Mouse (Mus musculus): ENCODE data around the gene Creb3l2. TPM values are rescaled to one million over a fixed set of nuclear protein-coding genes. Genes with fewer than 3 reads are reported as not detected.

Creb3l2 gene
- polyA plus RNA-seq, 1 experiment from 2014 or later, result 9.4 TPM

- Histone ChIP-seq H3K4me2 (replicated peaks) (peak overlapping the region; percentile 90), H3K27ac (no peak overlapping the region), H3K9ac (0 out of 2 replicates have a peak overlapping the region, but pooled peaks have one; percentile 79), H3K4me3 (peak overlapping the region; percentile 77), H3K27me3 (replicated peaks) (no peaks in the 10 kb centered on the region), H3K4me1 (peaks cover 8% of the 10 kb centered on the region; the same call in 1 of the 2 replicates), H3K36me3 (no peaks in the 10 kb centered on the region), H3K9me3 (no peaks in the 10 kb centered on the region)
- 58% methylated on average over 13 of the region's 13 CpGs for WGBS
- ATAC-seq (ENCODE audit: low FRiP score, low read depth), result no peak
Observed at GRCm38 (mm10) chr6:37439676-37440490, 2.1 kb downstream of the Creb3l2 start.

- Histone ChIP-seq H3K27ac (no peak overlapping the region), H3K9me3 (no peaks in the 10 kb centered on the region), H3K4me2 (replicated peaks) (no peak overlapping the region; the same call in 1 of the 2 replicates), H3K9ac (no peak overlapping the region), H3K36me3 (no peaks in the 10 kb centered on the region), H3K27me3 (replicated peaks) (no peaks in the 10 kb centered on the region), H3K4me3 (no peak overlapping the region), H3K4me1 (peaks cover 8% of the 10 kb centered on the region; the same call in 1 of the 2 replicates)
- 93% methylated on average over 3 of the region's 3 CpGs for WGBS
- no peak for ATAC-seq (ENCODE audit: low FRiP score, low read depth)
Observed at GRCm38 (mm10) chr6:37438510-37438909, 3.4 kb downstream of the Creb3l2 start.

DNA sequence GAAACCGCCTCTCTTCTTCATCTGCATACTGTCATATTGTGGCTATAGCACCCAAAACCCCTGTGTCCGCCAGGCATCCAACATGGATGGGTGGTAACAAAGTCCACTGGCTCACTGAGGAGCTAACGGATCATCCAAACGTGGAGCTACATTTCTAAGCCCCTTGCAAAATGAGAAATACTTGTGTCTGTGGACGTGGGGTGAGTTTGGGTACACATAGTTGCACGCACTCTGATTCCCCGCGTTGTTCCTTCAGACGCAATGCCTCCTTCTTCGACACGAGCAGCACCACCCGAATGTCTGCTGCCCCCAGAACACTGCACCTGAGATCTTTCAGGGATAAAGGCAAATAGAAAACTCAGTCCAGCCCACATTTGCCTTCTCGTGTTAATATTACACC, 4.9 kb downstream of the Creb3l2 start:
- Histone ChIP-seq H3K9ac (no peak overlapping the region), H3K36me3 (no peaks in the 10 kb centered on the region), H3K4me2 (replicated peaks) (no peak overlapping the region), H3K4me3 (no peak overlapping the region), H3K27me3 (replicated peaks) (no peaks in the 10 kb centered on the region), H3K27ac (no peak overlapping the region), H3K9me3 (no peaks in the 10 kb centered on the region), H3K4me1 (0 out of 2 replicates have a peak, but pooled peaks cover 4% of the 10 kb centered on the region)
- ATAC-seq (ENCODE audit: low FRiP score, low read depth), result no peak
- 90% methylated on average over 13 of the region's 13 CpGs for WGBS

DNA sequence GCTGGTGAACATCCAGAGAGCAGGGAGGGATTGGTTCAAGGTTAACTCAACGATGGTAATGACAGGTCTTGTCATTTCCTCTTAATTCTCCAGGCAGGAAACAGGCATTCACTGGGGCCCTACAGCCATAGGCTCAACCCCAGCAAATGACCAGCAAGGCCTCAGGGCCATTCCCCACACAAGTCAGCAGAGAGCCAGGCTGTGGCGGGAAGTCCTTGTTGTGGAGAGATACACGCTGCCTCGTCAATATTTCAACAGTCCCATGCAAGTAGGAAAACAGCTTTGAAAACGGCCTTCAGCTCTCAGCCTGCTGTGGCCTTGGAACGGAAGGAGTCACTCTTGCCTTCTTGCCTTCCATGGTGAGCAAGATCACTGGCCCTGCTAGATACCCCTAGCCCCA, 6.6 kb downstream of the Creb3l2 start:
- Histone ChIP-seq H3K9ac (no peak overlapping the region), H3K4me2 (replicated peaks) (no peak overlapping the region), H3K27ac (no peak overlapping the region), H3K36me3 (no peaks in the 10 kb centered on the region), H3K27me3 (replicated peaks) (no peaks in the 10 kb centered on the region), H3K9me3 (no peaks in the 10 kb centered on the region), H3K4me3 (no peak overlapping the region), H3K4me1 (no peaks in the 10 kb centered on the region; the same call in 1 of the 2 replicates)
- 82% methylated on average over 6 of the region's 6 CpGs for WGBS
- no peak for ATAC-seq (ENCODE audit: low FRiP score, low read depth)

GRCm38 (mm10) chr6:37429849-37430470, 12.0 kb downstream of the Creb3l2 start:
- H3K4me1 ChIP-seq, result peaks cover 5% of the 10 kb centered on the region
- no peak overlapping the region for H3K27ac ChIP-seq
- H3K36me3 ChIP-seq, result no peaks in the 10 kb centered on the region
- H3K9ac ChIP-seq, result no peak overlapping the region
- no peaks in the 10 kb centered on the region for H3K9me3 ChIP-seq
- H3K27me3 ChIP-seq (replicated peaks), result no peaks in the 10 kb centered on the region
- no peak for ATAC-seq (ENCODE audit: low FRiP score, low read depth)
- WGBS, result 90% methylated on average over 3 of the region's 3 CpGs
- H3K4me2 ChIP-seq (replicated peaks), result no peak overlapping the region
- H3K4me3 ChIP-seq, result no peak overlapping the region

DNA sequence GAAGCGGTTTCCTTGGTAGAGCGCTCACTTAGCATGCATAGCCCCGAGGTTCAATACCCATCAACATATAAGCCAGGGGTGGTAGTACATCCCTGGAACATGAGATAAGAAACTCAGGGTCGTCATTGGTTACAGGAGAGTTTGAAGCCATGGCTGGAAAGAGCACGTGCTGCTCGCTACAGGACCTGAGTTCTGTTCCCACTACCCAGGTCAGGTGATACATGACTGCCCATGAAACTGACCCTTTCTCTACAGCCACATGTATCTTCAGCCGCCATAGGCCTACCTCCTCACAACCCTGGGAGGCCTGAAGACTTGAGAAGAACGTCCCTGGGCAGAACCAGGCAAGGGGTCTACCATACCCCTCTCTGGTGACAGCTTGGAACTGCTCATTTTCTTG, 13.0 kb downstream of the Creb3l2 start:
- peaks cover 5% of the 10 kb centered on the region for H3K4me1 ChIP-seq
- no peak overlapping the region for H3K4me2 ChIP-seq (replicated peaks)
- no peak overlapping the region for H3K9ac ChIP-seq
- no peak overlapping the region for H3K4me3 ChIP-seq
- H3K36me3 ChIP-seq, result no peaks in the 10 kb centered on the region
- no peak overlapping the region for H3K27ac ChIP-seq
- no peaks in the 10 kb centered on the region for H3K27me3 ChIP-seq (replicated peaks)
- H3K9me3 ChIP-seq, result no peaks in the 10 kb centered on the region
- ATAC-seq (ENCODE audit: low FRiP score, low read depth), result no peak
- WGBS, result 94% methylated on average over 8 of the region's 8 CpGs

DNA sequence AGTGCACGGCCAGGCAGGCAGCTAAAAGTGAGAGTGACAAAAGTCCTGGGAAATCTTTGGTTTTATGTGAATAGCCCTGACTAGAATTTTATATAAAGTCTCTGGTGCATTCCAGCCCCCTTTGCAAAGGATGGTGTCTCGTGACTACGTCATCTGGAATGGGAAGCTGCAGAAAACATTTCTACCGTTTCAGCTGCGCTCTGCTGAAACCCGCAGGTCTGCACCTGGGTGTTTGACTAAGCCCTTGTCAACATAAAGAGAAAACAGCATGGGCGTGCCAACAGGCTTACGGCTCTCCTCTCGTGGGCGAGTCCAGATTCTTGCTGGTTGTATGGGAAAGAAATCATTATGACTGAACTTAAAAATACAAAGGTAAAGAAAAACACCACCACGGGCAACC, 13.9 kb downstream of the Creb3l2 start:
- 74% methylated on average over 11 of the region's 11 CpGs for WGBS
- no peak for ATAC-seq (ENCODE audit: low FRiP score, low read depth)
- Histone ChIP-seq H3K4me2 (replicated peaks) (no peak overlapping the region), H3K9ac (no peak overlapping the region), H3K27me3 (replicated peaks) (no peaks in the 10 kb centered on the region), H3K27ac (no peak overlapping the region), H3K36me3 (no peaks in the 10 kb centered on the region), H3K4me3 (no peak overlapping the region), H3K4me1 (peaks cover 5% of the 10 kb centered on the region), H3K9me3 (no peaks in the 10 kb centered on the region)

DNA sequence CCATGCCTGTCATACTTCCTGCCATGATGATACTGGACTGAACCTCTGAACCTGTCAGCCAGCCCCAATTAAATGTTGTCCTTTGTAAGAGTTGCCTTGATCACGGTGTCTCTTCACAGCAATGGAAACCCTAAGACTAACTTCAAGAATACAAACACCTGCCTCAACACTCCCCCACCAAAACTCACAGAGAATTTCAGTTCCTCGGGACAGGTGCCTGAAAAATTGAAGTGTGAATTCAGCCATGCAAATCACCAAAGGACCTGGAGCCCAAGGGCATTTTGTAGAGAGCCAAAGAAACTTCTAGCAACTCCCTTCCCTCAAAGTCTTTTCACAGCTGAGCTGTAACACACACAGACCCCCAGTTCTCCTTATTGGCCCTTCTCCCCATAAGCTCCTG, 15.3 kb downstream of the Creb3l2 start:
- Histone ChIP-seq H3K27ac (no peak overlapping the region), H3K36me3 (no peaks in the 10 kb centered on the region), H3K4me3 (no peak overlapping the region), H3K9ac (no peak overlapping the region), H3K4me1 (peaks cover 5% of the 10 kb centered on the region), H3K27me3 (replicated peaks) (no peaks in the 10 kb centered on the region), H3K9me3 (no peaks in the 10 kb centered on the region), H3K4me2 (replicated peaks) (no peak overlapping the region)
- no peak for ATAC-seq (ENCODE audit: low FRiP score, low read depth)
- WGBS, result 89% methylated on average over 2 of the region's 2 CpGs

- Histone ChIP-seq H3K4me1 (peaks cover 5% of the 10 kb centered on the region), H3K27ac (no peak overlapping the region), H3K36me3 (no peaks in the 10 kb centered on the region), H3K9ac (no peak overlapping the region), H3K4me2 (replicated peaks) (no peak overlapping the region), H3K9me3 (no peaks in the 10 kb centered on the region), H3K4me3 (no peak overlapping the region), H3K27me3 (replicated peaks) (no peaks in the 10 kb centered on the region)
- 82% methylated on average over 3 of the region's 3 CpGs for WGBS
- ATAC-seq (ENCODE audit: low FRiP score, low read depth), result no peak
Observed at GRCm38 (mm10) chr6:37425833-37426232, 16.1 kb downstream of the Creb3l2 start.

- H3K4me1 ChIP-seq, result peaks cover 4% of the 10 kb centered on the region; the same call in 1 of the 2 replicates
- no peaks in the 10 kb centered on the region for H3K9me3 ChIP-seq
- no peaks in the 10 kb centered on the region for H3K36me3 ChIP-seq
- WGBS, result 91% methylated on average over 3 of the region's 3 CpGs
- H3K4me2 ChIP-seq (replicated peaks), result no peak overlapping the region
- ATAC-seq (ENCODE audit: low FRiP score, low read depth), result no peak
- no peak overlapping the region for H3K9ac ChIP-seq
- H3K4me3 ChIP-seq, result no peak overlapping the region
- H3K27ac ChIP-seq, result no peak overlapping the region
- H3K27me3 ChIP-seq (replicated peaks), result no peaks in the 10 kb centered on the region
Observed at GRCm38 (mm10) chr6:37425075-37425474, 16.9 kb downstream of the Creb3l2 start.

- no peak overlapping the region for H3K4me2 ChIP-seq (replicated peaks)
- WGBS, result 72% methylated on average over 7 of the region's 7 CpGs
- H3K4me1 ChIP-seq, result no peaks in the 10 kb centered on the region; the same call in 1 of the 2 replicates
- no peaks in the 10 kb centered on the region for H3K27me3 ChIP-seq (replicated peaks)
- no peaks in the 10 kb centered on the region for H3K36me3 ChIP-seq
- no peak overlapping the region for H3K27ac ChIP-seq
- H3K4me3 ChIP-seq, result no peak overlapping the region
- no peak for ATAC-seq (ENCODE audit: low FRiP score, low read depth)
- no peak overlapping the region for H3K9ac ChIP-seq
- H3K9me3 ChIP-seq, result no peaks in the 10 kb centered on the region
Observed at GRCm38 (mm10) chr6:37424374-37424773, 17.6 kb downstream of the Creb3l2 start.

DNA sequence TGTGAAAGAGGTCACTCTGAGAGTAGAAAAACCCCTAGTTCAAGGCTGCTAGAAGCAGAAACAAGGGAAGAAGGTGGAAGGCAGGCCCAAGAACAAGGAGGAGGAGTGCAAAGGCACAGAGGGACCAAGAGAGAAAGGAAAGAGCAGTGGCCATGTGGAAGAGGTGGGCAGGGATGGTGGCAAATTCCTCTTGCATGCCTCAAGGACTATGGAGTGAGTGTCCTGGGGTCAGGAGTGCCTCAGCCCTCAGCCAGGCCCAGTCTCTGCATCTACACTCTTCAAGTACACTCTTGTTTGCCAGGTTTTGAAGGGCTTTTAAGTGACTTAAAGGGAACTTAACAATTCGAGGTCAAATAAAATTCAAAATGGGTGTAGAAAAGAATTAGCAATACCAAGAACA, 18.6 kb downstream of the Creb3l2 start:
- Histone ChIP-seq H3K36me3 (no peaks in the 10 kb centered on the region), H3K4me1 (no peaks in the 10 kb centered on the region; the same call in 1 of the 2 replicates), H3K4me3 (no peak overlapping the region), H3K27ac (no peak overlapping the region), H3K9ac (no peak overlapping the region), H3K4me2 (replicated peaks) (no peak overlapping the region), H3K9me3 (no peaks in the 10 kb centered on the region), H3K27me3 (replicated peaks) (no peaks in the 10 kb centered on the region)
- 68% methylated on average over 1 of the region's 1 CpGs for WGBS
- ATAC-seq (ENCODE audit: low FRiP score, low read depth), result no peak

All from neural tube, embryonic 12.5 days (tissue).